Mouse (Mus musculus) heart, postnatal 0 days (tissue): ENCODE measurements around the gene Clec11a.

Experiments
- CTCF ChIP-seq: IDR thresholded peaks from 2 replicates; pipeline ENCODE4 v1.5.1; 2016; ENCODE audit warnings: antibody characterized with exemption, control low read depth, low read depth
- EP300 ChIP-seq: IDR thresholded peaks from 2 replicates; pipeline ENCODE4 v1.6.1; 2016; ENCODE audit warnings: antibody characterized with exemption, low read depth

GRCm38 (mm10) chr7:44271309-44271708, 35.4 kb downstream of the Clec11a start:
- TF ChIP-seq CTCF (no peak), EP300 (no peak)
